Mouse (Mus musculus): Measurements from ENCODE around the gene Ralgapb. TPM values are rescaled to one million over a fixed set of nuclear protein-coding genes. Genes with fewer than 3 reads are reported as not detected.
A peak's percentile ranks its signal among the peaks of the same experiment; 100 is the strongest.

Ralgapb gene
- 10 to 100 TPM; 33.7 to 33.9 TPM for total RNA-seq (2021)

DNA sequence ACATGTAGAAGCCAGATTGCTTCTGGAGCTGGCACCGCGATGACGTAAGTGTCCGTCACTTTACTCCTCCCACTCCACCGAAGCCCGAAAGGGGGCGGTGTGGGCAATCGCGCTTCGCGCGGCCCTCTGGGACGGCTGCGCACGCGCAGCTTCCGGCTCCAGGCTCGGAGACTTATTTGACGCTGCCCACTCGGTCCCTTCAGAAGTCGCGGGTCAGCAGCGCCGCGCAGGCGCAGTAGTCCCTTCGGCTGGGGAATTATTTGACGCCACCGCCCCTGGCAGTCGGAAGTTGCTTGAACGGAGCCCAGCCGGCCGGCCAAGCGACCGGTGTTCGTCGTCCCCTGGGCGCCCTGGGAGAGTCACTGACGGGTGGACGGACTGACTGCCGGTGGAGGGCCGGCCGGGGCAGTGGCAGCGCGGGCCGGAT is at the start of gene Ralgapb:
Gene Ralgapb, plus strand, starts transcription at position 254 of the 427 bp plus-strand sequence.
- DNase-seq (ENCODE audit: low spot score) = peak; percentile 98
- intact Hi-C loops (cut with DNase I) = loop anchor here (5.0 to 10.0 kb wide), 3 partner anchors 47 to 383 kb away; partner anchors contain the start of genes Actr5 and Dhx35

- intact Hi-C loops (cut with DNase I) = loop anchor here (5.0 kb wide), 1 partner anchor 46 kb away; the partner anchor contains the start of gene Ralgapb
- DNase-seq (ENCODE audit: low spot score) = peak; percentile 66
Measured at GRCm38 (mm10) chr2:158360873-158361677, 48.6 kb upstream of the Ralgapb start.

- intact Hi-C loops (cut with DNase I) = loop anchor here (5.0 kb wide), 1 partner anchor 46 kb away; the partner anchor contains the start of gene Ralgapb
- DNase-seq (ENCODE audit: low spot score) = no peak
Measured at GRCm38 (mm10) chr2:158361678-158362320, 47.8 kb upstream of the Ralgapb start.

DNA sequence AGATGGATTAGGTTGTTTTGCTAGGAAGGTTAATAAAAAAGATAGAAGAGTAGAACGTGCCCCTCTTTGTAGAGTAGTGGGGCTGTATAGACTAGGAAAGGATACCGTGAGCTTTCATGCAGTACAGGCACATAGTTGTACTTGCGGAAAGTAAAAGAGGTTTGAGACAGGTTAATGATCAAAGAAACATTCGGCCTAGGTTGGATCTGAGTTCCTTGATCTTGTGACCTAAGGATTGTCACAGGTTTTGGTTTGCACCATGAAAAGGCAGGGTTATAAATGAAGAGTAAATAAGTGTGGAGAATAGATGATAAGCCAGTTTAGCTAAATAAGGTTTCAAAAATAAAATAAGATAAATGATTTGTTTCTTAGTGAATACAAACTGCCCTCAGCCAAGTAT is 45.5 kb upstream of the Ralgapb start:
- no peak for DNase-seq (ENCODE audit: low spot score)
- intact Hi-C loops (cut with DNase I) = loop anchor here (5.0 kb wide), 1 partner anchor 43 kb away; the partner anchor contains the start of gene Ralgapb

DNA sequence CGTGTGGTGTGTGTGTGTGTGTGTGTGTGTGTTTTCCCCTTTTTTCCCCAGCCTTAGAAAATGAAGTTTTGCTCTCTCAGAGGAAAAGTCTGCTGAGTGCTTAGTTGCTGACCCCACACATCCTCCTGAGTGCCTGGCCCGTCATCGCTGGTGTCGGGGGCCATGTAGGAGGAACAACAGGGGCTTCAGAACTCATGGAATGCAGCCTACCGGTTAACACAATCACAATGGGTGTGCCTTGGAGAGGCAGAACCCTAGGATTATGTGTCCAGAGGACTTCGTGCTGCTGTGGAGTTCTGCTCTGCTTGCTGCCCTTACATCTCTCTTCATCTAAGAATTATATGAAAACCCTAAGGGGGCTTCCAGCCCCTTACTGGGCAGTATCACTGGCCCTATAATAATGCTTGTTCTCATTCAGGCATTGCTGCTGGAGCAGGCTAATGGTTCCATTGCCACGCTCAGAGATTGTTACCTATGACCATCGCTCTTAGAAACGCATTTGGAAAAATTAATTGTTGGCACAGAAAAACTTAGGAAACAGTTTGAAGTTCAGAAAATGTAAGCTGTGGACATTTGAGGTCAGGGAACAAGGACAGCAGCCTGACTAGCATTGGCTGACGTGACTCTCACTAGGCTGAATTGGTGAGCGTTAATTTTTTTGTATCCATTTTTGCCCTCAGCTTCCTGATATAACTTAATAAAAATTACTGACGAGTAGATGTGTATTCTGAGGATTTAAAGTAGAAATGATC is 44.4 kb upstream of the Ralgapb start:
- intact Hi-C loops (cut with DNase I) = no loop called here
- DNase-seq (ENCODE audit: low spot score) = no peak

DNA sequence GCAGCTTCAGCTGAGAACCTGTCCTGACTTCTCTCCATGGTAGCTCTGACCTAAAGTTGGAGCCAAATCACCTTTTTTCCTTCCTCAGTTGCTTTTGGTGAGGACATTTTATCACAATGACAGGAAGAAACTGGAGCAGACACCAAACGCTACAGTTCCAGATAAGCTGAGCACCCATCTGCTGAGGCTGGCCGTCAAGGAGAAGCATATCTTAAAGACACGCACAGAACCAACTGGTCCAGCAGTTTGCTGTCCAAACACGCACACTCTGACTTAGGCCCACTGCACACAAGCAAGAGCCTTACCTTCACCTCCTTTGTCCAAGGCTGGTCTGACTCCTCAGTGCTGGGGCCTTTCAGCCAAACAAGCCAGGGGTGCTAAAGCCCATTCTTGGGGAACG is 42.0 kb upstream of the Ralgapb start:
- no peak for DNase-seq (ENCODE audit: low spot score)
- intact Hi-C loops (cut with DNase I) = no loop called here

GRCm38 (mm10) chr2:158368313-158368712 is 41.3 kb upstream of the Ralgapb start:
- no peak for DNase-seq (ENCODE audit: low spot score)
- intact Hi-C loops (cut with DNase I) = no loop called here

- intact Hi-C loops (cut with DNase I) = no loop called here
- DNase-seq (ENCODE audit: low spot score) = no peak
Measured at GRCm38 (mm10) chr2:158369474-158370172, 40.0 kb upstream of the Ralgapb start.

DNA sequence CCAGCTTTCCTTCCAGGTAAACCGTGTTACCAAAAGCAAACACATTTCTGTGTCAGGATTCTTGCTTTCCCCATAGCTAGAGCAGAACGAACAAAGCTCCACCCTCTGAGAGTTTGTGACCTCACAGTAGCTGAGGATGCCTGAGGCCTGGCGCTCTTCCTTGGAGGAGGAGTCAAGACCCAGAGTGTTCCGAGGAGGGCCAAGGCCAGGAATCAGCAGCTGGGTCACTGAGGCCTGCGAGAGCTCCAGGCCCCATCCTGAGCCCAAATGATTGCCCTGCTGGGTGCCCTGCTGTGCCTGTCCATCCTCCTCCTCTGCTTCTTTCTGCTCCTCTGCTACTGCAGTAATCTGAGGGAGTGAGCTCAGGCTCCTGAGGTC is 39.5 kb upstream of the Ralgapb start:
- no peak for DNase-seq (ENCODE audit: low spot score)
- intact Hi-C loops (cut with DNase I) = no loop called here

- no peak for DNase-seq (ENCODE audit: low spot score)
- intact Hi-C loops (cut with DNase I) = no loop called here
Measured at GRCm38 (mm10) chr2:158373061-158373460, 36.6 kb upstream of the Ralgapb start.

DNA sequence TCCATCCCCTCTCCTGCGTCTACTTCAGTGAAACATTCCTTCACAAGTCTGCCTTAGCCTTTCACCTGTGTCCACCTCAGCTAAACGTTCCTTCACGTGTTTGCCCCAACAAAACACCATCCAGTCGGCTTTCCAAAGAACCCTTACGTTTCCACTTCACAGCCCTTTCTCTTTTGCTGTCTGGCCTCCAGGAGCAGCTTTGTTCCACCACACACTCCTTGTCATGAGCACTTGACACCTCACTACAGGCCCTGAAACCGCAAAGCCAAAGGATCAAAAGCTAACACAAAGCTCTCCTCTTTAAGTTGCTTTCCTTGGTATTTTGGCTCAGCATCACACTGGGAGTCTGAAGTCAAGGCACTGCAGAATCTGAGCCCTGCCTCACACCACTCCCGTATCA is 36.1 kb upstream of the Ralgapb start:
- intact Hi-C loops (cut with DNase I) = no loop called here
- no peak for DNase-seq (ENCODE audit: low spot score)

GRCm38 (mm10) chr2:158375443-158376122 is 34.1 kb upstream of the Ralgapb start, which contains the start of gene Snhg11:
Gene Snhg11, plus strand, starts transcription at chr2:158375638.
- intact Hi-C loops (cut with DNase I) = no loop called here
- DNase-seq (ENCODE audit: low spot score) = no peak

- no peak for DNase-seq (ENCODE audit: low spot score)
- intact Hi-C loops (cut with DNase I) = no loop called here
Measured at GRCm38 (mm10) chr2:158376123-158376687, 33.4 kb upstream of the Ralgapb start.

GRCm38 (mm10) chr2:158376798-158377197 is 32.9 kb upstream of the Ralgapb start:
- intact Hi-C loops (cut with DNase I) = no loop called here
- no peak for DNase-seq (ENCODE audit: low spot score)

DNA sequence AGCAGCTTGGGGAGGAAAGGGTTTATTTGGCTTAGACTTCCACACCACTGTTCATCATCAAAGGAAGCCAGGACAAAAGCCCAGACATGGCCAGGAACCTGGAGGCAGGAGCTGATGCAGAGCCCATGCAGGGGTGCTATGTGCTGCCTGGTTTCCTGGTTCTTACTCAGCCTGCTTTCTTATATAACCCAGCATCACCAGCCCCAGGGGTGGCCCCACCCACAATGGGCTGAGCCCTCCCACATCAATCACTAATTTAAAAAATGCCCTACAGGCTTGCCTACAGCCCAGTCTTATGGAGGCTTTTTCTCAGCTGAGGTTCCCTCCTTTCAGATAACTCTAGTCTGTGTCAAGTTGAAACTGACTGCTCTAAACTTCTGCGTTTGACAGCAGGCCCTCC is 31.8 kb upstream of the Ralgapb start:
- intact Hi-C loops (cut with DNase I) = no loop called here
- no peak for DNase-seq (ENCODE audit: low spot score)

DNA sequence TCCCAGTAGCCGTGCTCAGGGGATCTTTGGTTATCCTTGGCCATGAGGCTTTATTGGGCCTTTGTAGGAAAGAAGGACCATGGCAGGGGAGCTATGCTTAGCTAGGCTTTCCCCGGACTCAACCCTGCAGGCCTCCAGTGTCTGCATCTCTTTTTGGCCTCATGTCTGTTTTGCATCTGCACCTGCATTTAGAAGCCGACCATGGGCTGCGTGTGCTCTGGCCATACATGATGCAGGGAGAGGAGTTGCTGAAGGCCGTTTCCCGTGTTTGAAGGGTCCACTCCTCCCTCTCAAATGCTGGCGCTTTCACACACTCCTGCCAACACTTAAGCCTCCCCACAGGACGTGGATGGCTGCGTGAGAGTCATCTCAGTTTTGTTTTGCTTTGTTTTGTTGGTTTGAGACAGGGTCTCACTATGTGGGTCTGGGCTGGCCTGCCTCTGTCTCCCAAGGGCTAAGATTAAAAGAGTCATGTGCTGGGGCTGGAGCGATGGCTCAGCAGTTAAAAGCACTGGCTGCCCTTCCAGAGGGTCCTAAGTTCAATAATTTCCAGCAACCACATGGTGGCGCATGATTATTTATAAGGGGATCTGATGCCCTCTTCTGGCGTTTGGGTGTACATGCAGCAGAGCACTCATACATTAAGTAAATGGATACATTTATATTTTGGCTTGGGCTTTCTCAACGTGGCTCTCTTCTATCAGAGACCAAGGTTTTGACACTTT is 30.1 kb upstream of the Ralgapb start:
- no peak for DNase-seq (ENCODE audit: low spot score)

DNA sequence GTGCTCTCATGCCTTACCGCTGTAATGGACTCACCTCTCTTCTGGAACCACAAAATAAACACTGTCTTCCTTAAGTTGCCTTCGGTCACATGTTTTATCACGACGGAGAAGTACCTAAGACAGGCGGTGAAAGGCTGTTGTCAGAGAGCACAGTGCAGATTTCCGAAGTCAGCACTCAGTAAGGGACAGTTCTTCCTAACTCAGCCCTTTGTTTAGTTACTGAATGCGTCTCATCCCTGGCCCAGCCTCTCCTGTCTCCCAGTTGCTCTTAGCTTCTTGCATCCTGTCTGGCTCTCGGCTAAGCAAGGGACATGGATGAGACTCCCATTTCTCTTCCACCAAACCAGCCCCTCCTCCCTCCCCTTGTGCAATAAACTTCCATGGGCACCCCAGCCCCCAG is 23.6 kb upstream of the Ralgapb start:
- intact Hi-C loops (cut with DNase I) = no loop called here
- no peak for DNase-seq (ENCODE audit: low spot score)

More for the DNA sequence above, 30.1 kb upstream of the Ralgapb start:
- intact Hi-C loops (cut with DNase I) = no loop called here

DNA sequence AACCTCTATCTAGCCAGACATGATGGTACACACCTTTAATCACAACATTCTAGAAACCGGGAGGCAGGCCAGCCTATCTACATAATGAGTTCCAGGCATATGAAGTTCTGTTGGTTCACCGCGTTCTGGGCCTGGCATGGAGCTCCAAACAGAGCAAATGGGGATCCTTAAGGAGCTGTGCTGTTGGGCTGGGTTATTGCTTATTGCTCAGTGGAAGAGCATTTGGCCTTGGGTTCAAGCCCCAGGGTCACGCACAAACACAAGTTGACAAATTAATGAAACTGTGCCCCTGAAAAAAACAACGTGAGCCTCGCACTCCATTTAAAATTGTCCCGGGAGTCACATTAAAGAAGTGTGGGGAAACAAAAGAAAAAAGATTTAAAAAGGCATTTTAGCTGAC is 20.2 kb upstream of the Ralgapb start:
- no peak for DNase-seq (ENCODE audit: low spot score)
- intact Hi-C loops (cut with DNase I) = no loop called here

All from heart, postnatal 25 days (tissue).